Mouse (Mus musculus) MN1 (cell line): Measurements from ENCODE around the gene Stk17b.
A peak's percentile ranks its signal among the peaks of the same experiment; 100 is the strongest.

Experiments
- DNase-seq: peaks from one replicate; pipeline ENCODE4 v3.0.0-alpha.2; 2016; ENCODE audit warnings: low spot score

The Stk17b gene

DNA sequence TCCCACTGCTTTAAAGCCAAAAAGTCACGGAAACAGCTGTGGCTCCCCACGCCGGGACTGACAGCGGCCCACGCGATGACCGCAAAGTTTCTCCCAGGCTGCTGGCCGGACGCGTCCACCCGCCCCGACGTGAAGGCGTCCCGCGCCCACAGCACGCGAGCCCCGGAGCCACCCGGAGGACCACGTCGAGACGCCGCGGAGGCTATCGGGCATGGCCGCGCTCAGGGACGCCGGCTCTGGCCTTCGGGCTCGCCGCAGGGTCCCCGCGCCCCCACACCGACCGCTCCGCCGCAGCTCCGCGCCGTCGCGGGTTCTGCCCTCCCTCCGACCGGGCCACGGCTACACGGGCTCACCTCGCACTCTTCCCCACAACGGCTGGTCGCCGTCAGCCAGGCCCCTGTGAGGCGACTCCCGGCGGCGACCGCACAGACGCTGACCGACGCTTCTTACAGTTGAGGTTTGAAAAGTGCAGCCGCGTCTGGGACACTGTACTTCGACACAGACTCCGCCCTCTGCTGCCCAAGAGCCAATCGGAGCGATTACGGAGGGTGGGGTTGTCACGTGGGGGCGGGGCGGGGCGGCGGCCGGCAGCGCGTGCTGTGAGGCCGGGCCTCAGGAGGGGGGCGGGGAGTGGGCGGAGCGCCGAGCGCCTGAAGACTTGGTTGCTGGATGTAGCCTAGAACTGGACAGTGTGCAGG, at the start of gene Stk17b:
TSS of gene Stk17b (minus strand) at position 504 of the 698 bp plus-strand sequence.
- DNase-seq = peak; percentile 90

DNA sequence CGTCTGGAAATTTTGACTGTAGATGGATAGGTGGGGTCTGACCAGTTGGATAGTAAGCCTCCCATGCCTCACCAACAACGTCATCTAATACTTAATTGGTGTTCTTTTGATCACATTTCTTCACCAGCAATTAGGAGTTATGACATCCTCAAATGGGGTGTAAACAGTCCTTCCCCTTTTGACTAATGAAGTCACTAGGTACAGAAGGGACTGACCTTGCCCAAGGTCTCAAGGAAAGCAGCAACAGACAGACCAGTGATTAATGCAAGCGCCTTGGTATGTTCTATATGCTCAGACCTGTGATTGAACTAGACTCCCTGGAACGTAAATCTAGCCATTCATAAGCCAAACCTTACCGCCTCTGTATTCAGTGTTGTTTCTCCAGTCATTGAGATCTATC, 45.3 kb upstream of the Stk17b start:
- DNase-seq = no peak

DNA sequence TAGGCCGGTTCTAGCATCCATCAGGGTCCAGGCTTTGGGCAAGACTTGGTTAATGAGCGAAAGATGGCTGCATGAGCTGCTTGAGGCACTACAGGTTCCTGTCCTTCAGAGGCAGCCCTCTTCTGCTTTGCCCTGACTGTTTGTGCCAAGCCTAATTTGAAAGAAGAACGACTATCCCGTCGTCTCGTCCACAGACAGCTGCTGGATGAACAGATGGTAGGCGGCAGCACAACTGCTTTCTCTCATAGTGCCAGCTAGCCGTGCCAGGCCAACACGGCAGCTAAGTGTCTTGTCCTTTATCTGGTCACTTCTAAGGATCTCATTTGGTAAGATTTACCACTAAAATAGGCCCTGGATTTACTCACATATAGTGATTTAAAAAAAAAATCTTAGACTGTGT, 44.1 kb upstream of the Stk17b start:
- DNase-seq = no peak

DNA sequence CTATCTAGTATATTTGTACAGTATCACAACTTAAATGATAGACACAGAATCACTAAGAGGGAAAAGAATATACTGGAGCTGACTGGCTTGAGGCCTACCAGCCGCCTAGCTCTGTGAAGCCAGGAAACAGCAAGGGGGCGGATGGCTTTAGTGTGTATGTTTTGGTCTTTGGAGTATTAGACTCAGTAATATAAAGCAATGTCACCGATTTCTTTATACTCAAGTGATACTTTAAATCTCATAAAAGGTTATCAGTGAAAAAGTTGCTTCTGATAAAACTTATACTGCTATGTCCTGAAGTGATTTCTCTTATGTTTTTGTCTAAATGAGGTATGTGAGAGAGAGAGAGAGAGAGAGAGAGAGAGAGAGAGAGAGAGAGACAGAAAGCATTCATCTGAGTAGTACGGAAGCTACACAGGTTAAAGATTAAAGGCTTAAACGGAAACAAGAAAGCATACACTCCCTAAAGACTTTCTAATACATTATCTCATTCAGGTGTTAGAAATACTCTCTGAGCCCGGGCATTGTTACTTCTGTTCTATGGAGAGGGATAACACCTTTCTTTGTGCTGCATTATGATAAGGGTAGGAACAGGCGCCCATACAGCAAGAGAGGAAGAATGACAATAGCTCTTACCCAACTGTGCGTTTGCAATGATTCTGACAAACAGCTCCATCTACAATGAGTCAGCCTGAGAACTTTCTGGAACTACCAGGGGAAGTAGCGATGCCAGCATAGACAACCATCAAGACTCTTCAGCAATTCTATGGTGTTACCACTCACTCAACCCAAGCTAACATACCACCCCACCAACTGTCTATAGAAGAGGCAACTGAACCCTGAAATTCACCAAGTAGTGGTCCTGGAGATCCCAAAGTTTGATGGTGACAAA, 39.7 kb upstream of the Stk17b start:
- DNase-seq = no peak

DNA sequence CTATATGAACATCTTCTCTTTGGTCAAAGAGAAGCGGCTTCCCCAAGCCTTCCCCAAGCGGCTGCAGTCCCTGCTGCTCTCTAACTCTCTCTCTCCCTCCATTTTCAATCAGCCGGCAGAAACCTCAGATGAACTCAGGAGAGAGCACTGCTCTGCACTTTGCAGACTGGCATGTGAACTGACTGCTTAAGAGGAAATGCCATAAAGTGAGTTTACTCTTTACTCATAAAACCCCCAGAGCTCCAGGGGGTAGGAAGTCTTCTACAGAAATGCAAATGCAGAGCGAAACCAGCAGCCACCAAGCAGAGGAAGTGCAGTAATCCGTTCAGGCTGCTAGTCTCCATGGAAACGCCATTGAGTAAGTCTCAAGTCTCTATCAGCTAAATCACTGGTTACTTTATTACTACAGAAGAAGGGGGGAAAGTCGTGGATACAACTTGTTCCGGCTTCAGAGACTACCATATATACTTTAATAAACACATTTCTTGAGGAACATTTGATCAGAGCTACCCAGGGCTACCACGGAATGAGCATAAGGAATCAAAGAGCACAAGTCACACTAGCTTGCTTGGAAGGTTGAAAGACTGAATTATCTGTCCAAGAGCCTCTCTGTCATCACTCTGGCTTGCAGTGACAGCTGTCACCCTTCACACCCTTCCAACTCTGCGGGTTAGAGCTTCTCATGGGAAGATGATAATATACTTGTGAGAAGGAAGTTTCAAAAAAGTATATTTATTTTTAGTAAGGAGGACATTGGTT, 38.8 kb upstream of the Stk17b start:
- no peak for DNase-seq

DNA sequence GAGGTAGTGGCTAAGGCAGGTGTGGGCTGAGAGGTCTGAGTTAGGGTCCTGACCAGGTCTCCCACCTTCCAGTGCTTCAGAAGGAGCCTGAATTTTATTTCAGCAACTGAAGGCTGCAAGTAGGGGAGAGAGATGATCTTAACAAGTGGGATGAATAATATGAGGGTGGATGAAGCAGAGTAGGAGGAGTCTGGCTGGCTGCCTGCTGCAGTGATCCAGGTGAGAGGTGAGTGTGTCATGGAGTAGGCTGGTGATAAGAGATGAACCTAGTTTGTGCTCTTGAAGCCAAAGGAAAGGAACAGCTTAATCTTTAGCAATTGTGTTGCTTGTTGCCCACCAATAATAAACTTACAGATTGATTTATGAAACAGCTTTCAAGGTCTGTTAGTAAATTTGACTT, 37.0 kb upstream of the Stk17b start:
- DNase-seq = no peak

DNA sequence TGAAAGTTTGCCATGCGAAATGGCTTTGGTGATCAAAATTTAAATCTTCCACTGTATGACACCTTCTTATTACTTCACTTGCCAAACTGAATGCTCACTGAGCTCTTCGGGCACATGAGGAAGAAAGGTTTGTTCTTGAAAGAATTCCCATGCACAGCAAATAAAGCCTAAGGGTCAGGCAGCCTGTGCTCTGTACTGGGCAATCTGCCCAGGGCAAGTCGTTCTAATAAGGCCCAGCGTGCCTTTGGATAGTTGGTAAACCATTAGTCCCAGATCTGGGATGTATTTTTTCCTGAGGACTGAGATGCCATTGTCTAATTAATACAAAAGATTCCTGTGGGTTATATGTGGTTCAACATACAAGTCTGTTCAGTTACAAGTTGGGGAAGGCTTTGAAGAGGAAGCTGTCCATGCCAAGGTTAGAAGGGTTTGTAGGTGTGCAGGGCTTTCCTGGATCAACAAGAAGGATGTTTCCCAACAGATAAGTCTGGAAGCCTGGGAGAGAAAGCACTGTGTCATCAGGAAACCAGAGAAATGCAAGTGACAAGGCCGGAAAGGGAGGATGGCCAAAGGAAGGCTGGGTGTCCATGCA, 35.1 kb upstream of the Stk17b start:
- no peak for DNase-seq

DNA sequence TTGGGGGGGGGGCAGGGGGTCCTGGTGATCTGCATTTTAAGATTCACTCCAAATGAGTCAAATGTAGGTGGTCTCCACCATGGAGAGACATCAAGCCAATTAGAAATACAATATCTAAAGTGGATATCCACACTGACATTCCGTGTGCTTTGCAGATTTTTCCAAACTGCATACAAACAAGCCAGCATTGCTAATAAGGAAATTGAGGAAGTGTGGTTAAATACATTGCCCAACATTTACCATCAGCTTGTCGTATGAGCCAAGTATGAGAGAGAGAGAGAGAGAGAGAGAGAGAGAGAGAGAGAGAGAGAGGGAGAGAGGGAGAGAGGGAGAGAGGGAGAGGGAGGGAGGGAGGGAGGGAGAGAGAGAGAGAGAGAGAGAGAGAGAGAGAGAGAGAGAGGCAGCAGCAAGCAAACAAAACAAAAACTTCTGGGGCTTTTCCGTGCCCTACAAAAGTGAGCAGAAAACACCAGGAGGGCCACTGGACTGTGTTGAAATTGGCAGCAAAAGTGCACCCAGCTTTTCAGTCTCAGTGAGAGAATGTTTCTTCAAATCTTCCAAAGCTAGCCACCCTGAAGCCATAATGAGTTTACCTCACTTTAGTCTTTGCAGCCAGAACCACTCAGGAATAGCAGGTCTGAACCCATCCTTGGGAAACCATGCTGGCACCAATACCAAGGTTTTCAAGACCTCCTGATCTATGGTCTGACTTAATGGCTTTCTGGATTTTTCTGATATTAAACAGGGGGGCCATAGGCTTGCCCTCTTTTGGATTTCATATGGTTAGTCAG, 33.2 kb upstream of the Stk17b start:
- no peak for DNase-seq

DNA sequence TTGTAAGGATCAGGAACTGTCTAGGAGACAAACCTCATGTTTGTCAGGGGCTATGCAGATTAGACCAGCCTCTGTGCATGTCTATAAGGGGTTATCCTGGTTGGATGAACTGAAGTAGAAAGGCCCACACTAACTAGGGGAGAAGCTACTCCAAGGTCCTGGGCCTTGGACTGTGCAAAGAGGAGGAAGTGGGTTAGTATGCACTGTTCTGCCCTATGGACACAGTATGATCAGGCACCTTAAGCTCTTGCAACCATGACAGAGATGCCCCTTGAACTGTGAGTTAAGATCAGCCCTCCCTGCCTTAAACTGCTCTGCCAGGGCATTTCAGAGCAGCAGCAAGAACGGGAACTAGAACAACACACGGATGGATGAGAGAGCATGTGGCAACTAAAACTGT, 31.3 kb upstream of the Stk17b start:
- no peak for DNase-seq

DNA sequence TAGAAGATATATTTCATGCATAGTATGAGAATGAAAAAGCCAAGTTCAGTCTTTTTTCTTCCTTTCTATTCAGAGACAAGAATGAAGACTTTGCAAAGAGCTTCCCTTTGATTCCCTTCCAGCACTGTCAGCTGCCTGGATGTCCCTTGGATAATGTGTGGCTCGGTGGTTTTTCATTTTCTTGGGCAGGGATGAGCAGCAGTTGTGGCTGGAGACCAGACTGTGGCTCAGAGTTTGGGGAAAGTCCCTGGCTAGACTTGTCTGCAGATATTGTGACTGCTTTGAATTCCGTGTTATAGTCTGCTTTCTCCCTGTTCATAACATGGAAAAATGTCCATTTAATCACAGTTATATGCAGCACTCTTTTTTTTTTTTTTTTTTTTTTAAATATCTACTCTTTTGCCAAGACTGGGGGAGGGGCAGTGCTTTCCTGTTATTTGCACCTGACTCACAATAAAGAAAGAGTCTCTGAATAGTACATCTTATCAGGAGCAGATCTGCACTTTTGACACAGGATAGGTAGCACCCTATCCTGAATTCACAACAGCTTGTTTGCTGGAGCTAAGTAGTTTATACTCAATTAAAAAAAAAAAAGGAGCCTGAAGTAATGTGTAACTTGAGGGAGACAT, 29.2 kb upstream of the Stk17b start:
- DNase-seq = no peak

DNA sequence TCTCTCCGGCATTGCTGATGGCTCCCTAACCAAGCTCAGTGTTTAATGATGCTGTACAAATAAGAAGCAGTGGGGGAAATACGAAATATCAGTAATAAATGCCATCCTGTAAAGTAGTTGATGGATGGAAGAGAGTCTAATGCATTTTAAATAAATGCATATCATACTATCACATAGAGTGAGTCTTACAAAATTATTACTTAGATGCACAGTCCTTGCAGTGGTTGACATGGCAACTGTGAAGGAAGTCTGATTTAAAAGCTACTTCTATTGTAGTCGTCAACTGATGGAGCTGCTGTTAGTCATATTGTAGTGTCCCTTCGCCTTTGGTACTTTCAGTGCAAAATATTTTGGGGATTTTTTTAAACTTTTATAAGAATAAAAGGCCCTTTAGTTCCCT, 26.9 kb upstream of the Stk17b start:
- DNase-seq = no peak

DNA sequence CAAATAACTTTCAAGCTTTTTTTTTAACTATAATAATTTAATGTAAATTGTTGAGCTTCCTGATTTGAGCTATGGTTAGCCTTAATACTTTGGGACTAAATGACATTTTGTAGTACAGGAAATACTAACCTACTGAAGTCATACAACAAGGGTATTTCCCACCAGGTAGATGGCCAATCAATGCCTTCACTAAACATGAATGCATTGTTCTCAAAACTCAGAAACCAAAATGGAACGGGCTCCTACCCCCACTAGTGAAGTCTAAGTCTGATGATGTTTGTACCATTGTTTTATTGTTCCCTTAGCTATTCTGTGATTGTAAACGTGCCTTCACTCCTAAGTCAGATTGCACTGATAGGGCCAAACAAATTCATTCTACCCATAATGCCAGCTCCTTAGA, 23.2 kb upstream of the Stk17b start:
- DNase-seq = no peak

DNA sequence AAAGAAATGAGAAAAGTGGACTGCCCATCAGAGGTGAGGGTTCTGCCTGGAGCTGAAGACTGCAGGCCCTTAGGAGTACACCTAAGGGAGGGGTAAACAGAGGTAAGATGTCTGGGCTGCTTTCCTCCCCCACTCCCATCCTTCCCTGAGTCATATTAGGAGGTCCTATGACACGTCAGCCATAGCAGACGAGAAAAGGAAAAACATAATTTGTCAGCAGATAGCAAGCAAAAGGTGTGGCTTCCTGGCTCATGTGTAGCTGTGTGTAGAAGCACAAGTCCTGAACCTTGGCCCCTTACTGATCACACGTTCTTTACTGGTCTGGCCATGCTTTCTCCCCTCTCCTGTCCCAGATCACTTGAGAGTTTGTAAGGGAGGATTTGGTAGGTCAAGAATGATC, 12.8 kb upstream of the Stk17b start:
- DNase-seq = no peak

DNA sequence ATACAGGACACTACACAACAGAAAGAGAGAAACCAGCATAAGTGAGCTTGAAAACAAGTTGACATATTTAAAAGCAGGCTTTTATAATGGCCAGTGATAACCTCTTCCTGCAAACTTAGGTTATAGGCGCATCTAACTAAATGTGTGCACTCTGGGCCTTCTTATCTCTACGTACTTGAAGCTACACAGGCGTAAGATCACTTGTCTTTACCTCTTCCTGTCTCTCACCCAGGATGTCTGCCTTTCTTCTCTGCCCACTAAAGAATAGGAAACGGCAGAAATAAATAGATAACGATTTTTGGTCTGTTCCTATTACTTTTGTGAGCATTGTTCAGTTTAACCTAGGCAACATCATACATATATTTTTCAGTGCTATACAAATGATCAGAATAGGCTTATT, 12.1 kb upstream of the Stk17b start:
- no peak for DNase-seq

DNA sequence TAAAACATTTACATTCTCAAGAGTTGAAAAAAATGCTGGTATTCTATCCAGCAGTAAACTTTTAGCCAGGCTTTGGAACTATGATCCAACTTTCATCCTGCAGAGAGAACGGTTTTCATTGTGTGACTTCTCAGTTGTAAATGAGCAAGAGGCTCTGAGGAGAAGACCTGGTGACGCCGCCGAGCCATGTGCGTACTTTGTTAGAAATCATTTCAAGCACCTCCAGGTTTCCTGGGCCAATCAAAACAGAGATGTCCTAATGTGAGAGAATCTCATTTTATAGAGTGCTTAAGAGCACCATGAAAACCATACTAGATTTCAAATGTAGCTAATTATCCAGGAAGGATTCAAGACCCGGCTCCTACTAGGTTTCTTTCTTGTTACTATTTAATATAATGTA, 11.2 kb upstream of the Stk17b start:
- no peak for DNase-seq

DNA sequence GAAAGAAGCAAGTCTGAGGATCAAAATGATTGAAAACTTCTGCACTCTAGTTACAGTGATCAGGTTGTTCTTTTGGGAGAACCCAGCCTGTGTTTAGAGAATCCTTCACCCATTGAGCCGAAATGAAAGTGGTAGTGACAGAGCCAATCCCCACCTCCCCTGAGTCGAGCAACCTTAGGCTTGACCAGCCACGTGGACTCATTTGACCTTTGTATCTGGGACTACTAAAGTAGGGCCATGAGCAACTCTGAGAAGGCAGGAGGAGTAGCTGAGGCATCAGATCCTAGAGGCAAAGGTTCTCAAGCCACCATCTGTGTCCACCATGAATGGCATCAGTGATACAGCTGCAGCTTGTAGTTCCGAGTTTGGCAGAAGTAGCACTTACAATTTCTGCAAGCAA, 10.6 kb upstream of the Stk17b start:
- no peak for DNase-seq

DNA sequence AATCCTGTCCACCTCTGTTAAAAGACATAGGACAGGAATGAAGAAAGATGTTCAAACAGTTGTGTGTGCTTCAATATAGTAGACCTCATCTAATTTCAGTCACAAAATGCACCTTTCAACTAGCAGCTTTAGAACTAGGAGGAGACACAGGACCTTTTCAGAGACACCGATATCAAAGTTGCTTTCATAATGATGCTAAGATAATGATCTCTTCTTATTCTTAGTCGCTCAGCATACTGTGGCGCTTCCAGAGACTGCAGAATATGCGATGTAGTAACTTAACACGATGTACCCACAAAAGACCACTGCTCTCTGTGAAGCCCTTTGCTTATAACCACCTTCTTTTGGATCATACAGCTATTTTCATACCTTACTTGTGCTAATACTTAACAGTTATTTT, 10.1 kb upstream of the Stk17b start:
- DNase-seq = no peak

DNA sequence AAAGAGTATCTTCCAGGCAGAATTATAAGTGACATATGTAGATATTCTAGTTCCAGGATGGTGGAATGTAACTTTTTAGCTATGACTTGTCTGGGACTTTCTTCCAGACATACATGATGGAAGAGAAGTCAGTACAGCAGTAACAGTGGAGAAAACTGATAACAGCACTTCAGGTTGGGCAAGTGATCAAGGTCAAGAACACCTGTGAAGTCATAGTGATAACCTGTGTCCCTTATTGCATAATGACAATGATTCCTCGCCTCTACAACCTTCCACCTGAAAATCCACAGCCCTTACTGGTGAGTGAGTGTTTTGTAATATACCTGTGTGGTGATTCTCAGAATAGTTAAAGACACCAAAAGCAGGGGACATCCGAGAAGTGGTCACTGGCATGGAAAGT, 9.3 kb upstream of the Stk17b start:
- no peak for DNase-seq

DNA sequence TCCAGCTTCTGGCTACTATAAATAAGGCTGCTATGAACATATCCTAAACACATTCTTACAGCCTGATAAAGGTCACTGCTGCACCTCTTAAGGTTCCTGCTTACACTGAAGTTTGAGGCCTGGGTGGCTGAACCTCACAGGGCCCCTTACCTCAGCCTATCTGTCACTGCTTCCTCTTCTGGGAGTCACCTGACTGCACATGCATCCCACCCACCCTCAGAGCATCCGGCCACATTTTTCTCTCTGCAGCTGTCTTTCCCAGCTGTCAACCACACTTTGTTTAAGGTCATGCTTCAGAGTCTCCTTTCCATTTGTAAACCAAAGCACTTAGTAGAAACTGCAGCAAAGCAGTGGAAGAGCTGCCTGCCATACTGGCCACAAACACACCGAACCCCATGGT, 6.3 kb upstream of the Stk17b start:
- DNase-seq = no peak

DNA sequence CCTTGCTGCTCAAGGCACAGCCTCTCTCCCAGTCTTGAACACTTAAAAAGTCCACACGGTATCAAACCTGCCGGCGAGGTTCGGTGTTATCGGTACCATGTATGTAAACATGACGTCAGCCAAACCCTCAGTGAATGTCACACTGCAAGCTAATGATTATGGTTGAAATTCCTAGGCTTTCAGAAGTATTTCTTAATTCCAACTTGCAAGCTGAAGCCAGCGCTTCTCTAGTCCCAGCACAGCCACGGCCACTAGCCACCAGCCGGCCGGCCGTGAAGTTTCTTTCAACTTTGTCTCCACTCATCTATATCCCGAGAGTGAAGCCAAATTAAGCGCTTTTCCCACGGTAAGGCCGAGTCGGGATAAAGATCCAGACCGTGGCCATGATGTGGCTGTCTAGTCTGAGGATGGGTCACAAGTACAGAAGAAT, 718 bp downstream of the Stk17b start:
- DNase-seq = peak; percentile 33

DNA sequence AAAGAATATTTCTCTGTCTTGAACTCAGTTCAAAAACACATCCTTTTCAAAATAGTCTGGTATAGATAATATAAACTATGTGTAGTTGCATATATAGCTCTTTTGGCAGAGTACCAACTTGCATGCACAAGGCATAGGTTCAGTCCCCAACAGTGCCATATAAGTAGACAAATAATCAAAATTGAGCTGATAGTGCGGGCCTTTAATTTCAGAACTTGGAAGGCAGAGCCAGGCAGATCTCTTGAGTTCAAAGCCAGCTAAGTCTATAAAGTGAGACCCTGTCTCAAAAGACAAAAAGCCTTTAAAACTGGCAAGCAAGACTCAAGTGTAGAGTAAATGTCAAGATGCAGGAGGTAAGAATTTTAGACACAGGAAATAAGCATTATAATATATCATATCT, 2.1 kb downstream of the Stk17b start:
- no peak for DNase-seq
